23 mouse cellular contexts compared by ENCODE assay signal in genomic region chr8:86695703-86696102, GRCm38 (mm10).
"Had no signal": no experiment of that assay in that cellular context is flagged by ENCODE, and none has a peak within 500 bp of the region (broad histone marks: within the 10 kb centered on the region; RNA-seq: fewer than 3 reads in every experiment).

No protein-coding gene starts in this region.

- ATAC-seq: forebrain, embryonic 16.5 days; hindbrain, embryonic 16.5 days; inflammation-experienced regulatory T-cells, adult 6 months; intestine, embryonic 15.5 days; intestine, postnatal 0 days had no signal

- H3K9ac ChIP-seq: heart, embryonic 12.5 days; hindbrain, embryonic 12.5 days; hindbrain, embryonic 14.5 days; intestine, embryonic 15.5 days; limb, embryonic 13.5 days; limb, embryonic 15.5 days had no signal

- H3K36me3 ChIP-seq: intestine, embryonic 15.5 days had no signal

- H3K9me3 ChIP-seq: heart, embryonic 12.5 days; hindbrain, embryonic 10.5 days; hindbrain, embryonic 12.5 days; intestine, embryonic 15.5 days; limb, embryonic 13.5 days; limb, embryonic 15.5 days had no signal

- H3K4me3 ChIP-seq: gastrocnemius, adult 2 months; heart, adult 2 months; heart, embryonic 12.5 days; hindbrain, embryonic 10.5 days; hindbrain, embryonic 12.5 days; intestine, embryonic 15.5 days; limb, embryonic 13.5 days; limb, embryonic 15.5 days had no signal

- DNase-seq: gastrocnemius, adult 2 months; gastrocnemius, postnatal 10 days; gastrocnemius, postnatal 25 days; heart, adult 2 months; heart, postnatal 10 days; heart, postnatal 4 days; kidney, adult 18-20 months; kidney, adult 8-10 months; kidney, postnatal 10 days; kidney, postnatal 36 days; layer of hippocampus, adult 9-11 months; left cerebral cortex, postnatal 4 days had no signal

- H3K27ac ChIP-seq: gastrocnemius, adult 2 months; heart, adult 2 months; hindbrain, embryonic 10.5 days; hindbrain, embryonic 12.5 days; hindbrain, embryonic 14.5 days; intestine, embryonic 15.5 days; limb, embryonic 13.5 days; limb, embryonic 15.5 days had no signal

- H3K27me3 ChIP-seq: heart, embryonic 12.5 days; hindbrain, embryonic 12.5 days; intestine, embryonic 15.5 days; limb, embryonic 13.5 days; limb, embryonic 15.5 days had no signal

- H3K4me1 ChIP-seq: hindbrain, embryonic 10.5 days; hindbrain, embryonic 12.5 days; intestine, embryonic 15.5 days; limb, embryonic 13.5 days; limb, embryonic 15.5 days had no signal

- H3K4me2 ChIP-seq: heart, embryonic 12.5 days; hindbrain, embryonic 12.5 days; hindbrain, embryonic 14.5 days; intestine, embryonic 15.5 days; limb, embryonic 13.5 days; limb, embryonic 15.5 days had no signal
